Mouse (Mus musculus): Measurements from ENCODE around the gene Ssc5d. TPM values are rescaled to one million over a fixed set of nuclear protein-coding genes. Genes with fewer than 3 reads are reported as not detected.

Ssc5d gene
- polyA plus RNA-seq, 1 experiment from 2014 or later = 0.91 TPM

DNA sequence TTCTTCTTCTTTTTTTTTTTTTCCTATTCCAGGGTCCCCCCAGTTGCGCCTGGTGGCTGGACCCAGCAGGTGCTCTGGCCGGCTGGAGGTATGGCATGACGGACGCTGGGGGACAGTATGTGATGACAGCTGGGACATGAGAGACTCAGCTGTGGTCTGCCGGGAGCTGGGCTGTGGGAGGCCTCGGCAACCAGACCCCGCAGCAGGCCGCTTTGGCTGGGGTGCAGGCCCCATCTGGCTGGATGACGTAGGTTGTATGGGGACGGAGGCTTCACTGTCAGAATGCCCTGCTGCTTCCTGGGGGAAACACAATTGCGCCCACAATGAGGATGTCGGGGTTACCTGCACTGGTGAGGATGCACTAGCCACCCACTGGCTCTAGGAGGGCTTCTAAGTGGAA is 7.5 kb downstream of the Ssc5d start:
- Histone ChIP-seq H3K27me3 (ENCODE audit: control insufficient read depth, insufficient read depth, low read length) (no peaks in the 10 kb centered on the region), H3K27ac (ENCODE audit: low read depth, low read length) (no peak overlapping the region), H3K4me3 (ENCODE audit: low read depth, low read length) (no peak overlapping the region), H3K9me3 (ENCODE audit: control insufficient read depth, low read length) (no peaks in the 10 kb centered on the region), H3K4me2 (ENCODE audit: low read depth, low read length, severe bottlenecking) (no peak overlapping the region), H3K4me1 (replicated peaks; ENCODE audit: control insufficient read depth, insufficient read depth, low read length) (no peaks in the 10 kb centered on the region), H3K9ac (ENCODE audit: low read length) (no peak overlapping the region), H3K36me3 (ENCODE audit: control insufficient read depth, insufficient read depth, low read length) (no peaks in the 10 kb centered on the region; the same call in 1 of the 2 replicates)
- WGBS = 85% methylated on average over 12 of the region's 12 CpGs
- ATAC-seq (replicated peaks; ENCODE audit: low FRiP score) (no peak), DNase-seq (ENCODE audit: low spot score) (no peak)

DNA sequence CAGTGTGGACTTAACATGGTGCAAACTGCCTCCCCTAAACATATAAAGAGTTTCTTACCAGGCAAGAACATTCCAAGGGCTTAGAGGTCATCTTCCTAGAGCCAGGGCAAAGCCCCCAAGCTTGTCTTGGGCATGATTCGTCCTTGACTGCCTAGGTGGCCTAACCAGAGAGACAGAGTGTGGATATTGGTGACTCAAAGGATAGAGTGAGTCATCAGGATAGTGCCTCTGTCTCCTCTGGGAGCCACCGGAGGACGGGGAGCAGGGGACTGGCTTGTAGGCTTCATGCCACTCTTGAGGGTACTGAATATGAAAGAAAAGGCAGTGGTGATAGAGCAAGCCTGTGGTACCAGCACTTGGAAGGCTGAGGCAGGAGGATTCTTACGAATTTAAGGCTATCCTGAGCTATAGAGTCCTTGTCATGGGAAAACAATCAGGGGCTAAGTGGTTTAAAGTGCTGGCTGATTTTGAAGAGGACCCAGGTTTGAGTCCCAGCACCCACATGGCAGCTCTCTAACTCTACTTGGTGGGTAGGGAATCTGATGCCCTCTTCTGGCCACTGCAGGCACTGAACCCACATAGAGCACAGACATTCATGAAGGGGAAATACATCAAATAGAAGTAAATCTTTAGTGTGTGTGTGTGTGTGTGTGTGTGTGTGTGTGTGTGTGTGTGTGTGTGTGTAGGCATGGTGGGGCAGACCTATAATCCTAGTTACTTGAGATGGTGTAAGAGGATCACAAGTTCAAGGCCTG is 8.8 kb downstream of the Ssc5d start:
- DNase-seq (ENCODE audit: low spot score) = no peak
- ATAC-seq (replicated peaks; ENCODE audit: low FRiP score) = no peak
- no peak overlapping the region for H3K4me3 ChIP-seq (ENCODE audit: low read depth, low read length)
- no peak overlapping the region for H3K9ac ChIP-seq (ENCODE audit: low read length)
- H3K36me3 ChIP-seq (ENCODE audit: control insufficient read depth, insufficient read depth, low read length) = no peaks in the 10 kb centered on the region; the same call in 1 of the 2 replicates
- H3K27me3 ChIP-seq (ENCODE audit: control insufficient read depth, insufficient read depth, low read length) = no peaks in the 10 kb centered on the region
- 87% methylated on average over 4 of the region's 4 CpGs for WGBS
- no peaks in the 10 kb centered on the region for H3K9me3 ChIP-seq (ENCODE audit: control insufficient read depth, low read length)
- H3K4me1 ChIP-seq (replicated peaks; ENCODE audit: control insufficient read depth, insufficient read depth, low read length) = no peaks in the 10 kb centered on the region
- no peak overlapping the region for H3K27ac ChIP-seq (ENCODE audit: low read depth, low read length)
- H3K4me2 ChIP-seq (ENCODE audit: low read depth, low read length, severe bottlenecking) = no peak overlapping the region

DNA sequence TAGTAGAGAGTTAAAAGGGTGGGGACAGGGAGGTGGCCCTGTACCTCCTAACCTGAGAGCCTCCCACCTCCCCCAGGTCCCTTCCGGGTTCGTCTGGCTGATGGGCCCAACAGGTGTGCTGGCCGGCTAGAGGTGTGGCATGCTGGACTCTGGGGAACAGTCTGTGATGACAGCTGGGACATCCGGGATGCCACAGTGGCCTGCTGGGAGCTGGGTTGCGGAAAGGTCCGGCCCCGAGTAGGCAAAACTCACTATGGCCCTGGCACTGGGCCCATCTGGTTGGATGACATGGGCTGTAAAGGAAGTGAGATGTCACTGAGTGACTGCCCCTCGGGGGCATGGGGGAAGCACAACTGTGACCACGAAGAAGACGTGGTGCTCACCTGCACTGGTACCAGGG is 11.2 kb downstream of the Ssc5d start:
- no peaks in the 10 kb centered on the region for H3K27me3 ChIP-seq (ENCODE audit: control insufficient read depth, insufficient read depth, low read length)
- no peak overlapping the region for H3K4me3 ChIP-seq (ENCODE audit: low read depth, low read length)
- DNase-seq (ENCODE audit: low spot score) (no peak), ATAC-seq (replicated peaks; ENCODE audit: low FRiP score) (no peak)
- no peak overlapping the region for H3K4me2 ChIP-seq (ENCODE audit: low read depth, low read length, severe bottlenecking)
- H3K9ac ChIP-seq (ENCODE audit: low read length) = no peak overlapping the region
- no peaks in the 10 kb centered on the region for H3K4me1 ChIP-seq (replicated peaks; ENCODE audit: control insufficient read depth, insufficient read depth, low read length)
- WGBS = 90% methylated on average over 10 of the region's 10 CpGs
- no peaks in the 10 kb centered on the region for H3K9me3 ChIP-seq (ENCODE audit: control insufficient read depth, low read length)
- no peak overlapping the region for H3K27ac ChIP-seq (ENCODE audit: low read depth, low read length)
- H3K36me3 ChIP-seq (ENCODE audit: control insufficient read depth, insufficient read depth, low read length) = no peaks in the 10 kb centered on the region; the same call in 1 of the 2 replicates

DNA sequence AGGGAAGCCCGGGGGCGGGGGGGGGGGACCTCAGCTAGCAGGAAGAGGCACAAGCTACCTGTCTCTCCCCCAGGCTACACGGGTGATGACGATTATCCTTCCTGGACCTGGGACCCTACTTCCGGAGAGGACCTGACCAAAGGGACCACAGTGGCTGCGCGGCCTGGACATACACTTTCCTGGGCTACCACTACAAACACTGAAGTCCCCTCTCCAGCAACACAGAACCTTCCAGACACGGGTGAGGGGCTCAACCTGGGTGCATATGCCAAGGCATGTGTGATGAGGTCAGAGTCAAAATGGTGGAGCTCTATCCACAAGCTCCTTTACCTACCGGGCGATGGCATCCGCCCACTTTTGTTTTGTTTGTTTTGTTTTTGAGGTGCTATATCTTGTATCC is 11.8 kb downstream of the Ssc5d start:
- Histone ChIP-seq H3K27me3 (ENCODE audit: control insufficient read depth, insufficient read depth, low read length) (no peaks in the 10 kb centered on the region), H3K4me1 (replicated peaks; ENCODE audit: control insufficient read depth, insufficient read depth, low read length) (no peaks in the 10 kb centered on the region), H3K9me3 (ENCODE audit: control insufficient read depth, low read length) (no peaks in the 10 kb centered on the region), H3K4me2 (ENCODE audit: low read depth, low read length, severe bottlenecking) (no peak overlapping the region), H3K27ac (ENCODE audit: low read depth, low read length) (no peak overlapping the region), H3K4me3 (ENCODE audit: low read depth, low read length) (no peak overlapping the region), H3K9ac (ENCODE audit: low read length) (no peak overlapping the region), H3K36me3 (ENCODE audit: control insufficient read depth, insufficient read depth, low read length) (no peaks in the 10 kb centered on the region; the same call in 1 of the 2 replicates)
- WGBS = 79% methylated on average over 11 of the region's 11 CpGs
- ATAC-seq (replicated peaks; ENCODE audit: low FRiP score) = no peak
- DNase-seq (ENCODE audit: low spot score) = no peak

DNA sequence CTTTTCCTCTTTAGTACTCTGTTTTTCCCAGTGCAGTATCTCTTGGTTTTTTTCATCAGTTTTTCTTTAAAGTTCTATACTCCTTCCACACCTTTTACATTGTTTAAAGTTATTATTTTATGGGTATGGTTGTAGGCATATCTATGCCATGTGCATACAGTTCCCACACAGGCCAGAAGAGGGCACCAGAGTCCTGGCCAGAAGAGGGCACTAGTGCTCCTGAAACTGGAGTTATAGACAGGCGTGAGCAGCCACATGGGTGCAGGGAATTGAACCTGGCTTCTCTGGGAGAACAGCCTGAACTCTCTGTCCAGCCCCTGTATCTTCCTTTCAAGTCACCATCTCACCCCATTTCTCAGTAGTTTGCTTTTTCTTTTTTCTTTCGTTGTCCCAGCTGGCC is 12.9 kb downstream of the Ssc5d start:
- 0 out of 2 replicates have a peak, but pooled peaks have one; percentile 26 for ATAC-seq (replicated peaks; ENCODE audit: low FRiP score)
- peak; percentile 85 for DNase-seq (ENCODE audit: low spot score)
- Histone ChIP-seq H3K9me3 (ENCODE audit: control insufficient read depth, low read length) (no peaks in the 10 kb centered on the region), H3K27ac (ENCODE audit: low read depth, low read length) (no peak overlapping the region), H3K9ac (ENCODE audit: low read length) (no peak overlapping the region), H3K36me3 (ENCODE audit: control insufficient read depth, insufficient read depth, low read length) (no peaks in the 10 kb centered on the region; the same call in 1 of the 2 replicates), H3K4me1 (replicated peaks; ENCODE audit: control insufficient read depth, insufficient read depth, low read length) (no peaks in the 10 kb centered on the region), H3K4me2 (ENCODE audit: low read depth, low read length, severe bottlenecking) (no peak overlapping the region), H3K4me3 (ENCODE audit: low read depth, low read length) (no peak overlapping the region), H3K27me3 (ENCODE audit: control insufficient read depth, insufficient read depth, low read length) (no peaks in the 10 kb centered on the region)
- 33% methylated on average over 2 of the region's 2 CpGs for WGBS

DNA sequence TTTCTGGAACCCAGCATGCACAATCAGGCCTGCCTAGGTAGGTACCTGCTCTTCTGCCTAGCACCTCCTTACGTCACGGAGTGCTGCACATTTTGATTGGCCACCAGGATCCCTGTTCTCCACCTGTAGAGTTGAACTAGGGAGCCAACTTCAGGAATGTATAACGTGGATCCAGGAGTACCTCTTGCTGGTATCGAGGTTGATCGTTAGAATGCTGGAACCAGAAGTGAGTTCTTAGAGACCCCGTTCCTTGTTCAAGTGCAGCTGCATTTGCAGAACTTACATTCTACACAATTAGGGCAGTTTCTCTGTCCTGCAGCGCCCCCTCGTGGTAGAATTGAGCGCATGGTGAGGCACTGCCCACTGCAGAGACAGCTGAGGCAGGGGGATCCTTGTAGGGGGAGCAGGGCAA is 14.5 kb downstream of the Ssc5d start:
- H3K27me3 ChIP-seq (ENCODE audit: control insufficient read depth, insufficient read depth, low read length) = no peaks in the 10 kb centered on the region
- no peaks in the 10 kb centered on the region for H3K36me3 ChIP-seq (ENCODE audit: control insufficient read depth, insufficient read depth, low read length)
- H3K4me2 ChIP-seq (ENCODE audit: low read depth, low read length, severe bottlenecking) = no peak overlapping the region
- no peak overlapping the region for H3K4me3 ChIP-seq (ENCODE audit: low read depth, low read length)
- DNase-seq (ENCODE audit: low spot score) (peak; percentile 90), ATAC-seq (replicated peaks; ENCODE audit: low FRiP score) (peak; percentile 39; the same call in 1 of the 2 replicates)
- no peak overlapping the region for H3K27ac ChIP-seq (ENCODE audit: low read depth, low read length)
- 22% methylated on average over 9 of the region's 9 CpGs for WGBS
- H3K4me1 ChIP-seq (replicated peaks; ENCODE audit: control insufficient read depth, insufficient read depth, low read length) = no peaks in the 10 kb centered on the region
- no peak overlapping the region for H3K9ac ChIP-seq (ENCODE audit: low read length)
- H3K9me3 ChIP-seq (ENCODE audit: control insufficient read depth, low read length) = no peaks in the 10 kb centered on the region

DNA sequence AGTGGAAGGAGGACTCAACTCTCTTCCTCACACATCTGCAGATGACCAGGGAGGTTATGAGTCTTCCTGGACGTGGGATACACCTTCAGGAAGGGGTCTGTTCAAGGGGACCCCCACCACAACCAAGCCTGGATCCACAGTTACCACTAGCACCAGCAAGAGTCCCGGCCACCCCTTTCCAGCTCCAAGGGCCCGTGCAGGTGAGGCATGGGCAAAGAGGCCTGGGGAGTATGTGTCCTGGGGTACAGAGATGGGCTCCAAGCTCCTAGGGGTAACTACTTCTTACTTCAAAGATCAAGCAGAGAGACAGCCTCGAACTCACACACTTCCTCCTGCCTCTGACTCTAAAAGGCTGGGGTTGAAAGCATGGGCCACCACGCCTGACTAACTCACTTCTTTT is 17.1 kb downstream of the Ssc5d start:
- Histone ChIP-seq H3K27me3 (ENCODE audit: control insufficient read depth, insufficient read depth, low read length) (no peaks in the 10 kb centered on the region), H3K9ac (ENCODE audit: low read length) (no peak overlapping the region), H3K4me3 (ENCODE audit: low read depth, low read length) (no peak overlapping the region), H3K4me2 (ENCODE audit: low read depth, low read length, severe bottlenecking) (no peak overlapping the region), H3K9me3 (ENCODE audit: control insufficient read depth, low read length) (no peaks in the 10 kb centered on the region), H3K4me1 (replicated peaks; ENCODE audit: control insufficient read depth, insufficient read depth, low read length) (no peaks in the 10 kb centered on the region), H3K36me3 (ENCODE audit: control insufficient read depth, insufficient read depth, low read length) (no peaks in the 10 kb centered on the region), H3K27ac (ENCODE audit: low read depth, low read length) (no peak overlapping the region)
- 62% methylated on average over 5 of the region's 5 CpGs for WGBS
- no peak for DNase-seq (ENCODE audit: low spot score)
- no peak for ATAC-seq (replicated peaks; ENCODE audit: low FRiP score)

DNA sequence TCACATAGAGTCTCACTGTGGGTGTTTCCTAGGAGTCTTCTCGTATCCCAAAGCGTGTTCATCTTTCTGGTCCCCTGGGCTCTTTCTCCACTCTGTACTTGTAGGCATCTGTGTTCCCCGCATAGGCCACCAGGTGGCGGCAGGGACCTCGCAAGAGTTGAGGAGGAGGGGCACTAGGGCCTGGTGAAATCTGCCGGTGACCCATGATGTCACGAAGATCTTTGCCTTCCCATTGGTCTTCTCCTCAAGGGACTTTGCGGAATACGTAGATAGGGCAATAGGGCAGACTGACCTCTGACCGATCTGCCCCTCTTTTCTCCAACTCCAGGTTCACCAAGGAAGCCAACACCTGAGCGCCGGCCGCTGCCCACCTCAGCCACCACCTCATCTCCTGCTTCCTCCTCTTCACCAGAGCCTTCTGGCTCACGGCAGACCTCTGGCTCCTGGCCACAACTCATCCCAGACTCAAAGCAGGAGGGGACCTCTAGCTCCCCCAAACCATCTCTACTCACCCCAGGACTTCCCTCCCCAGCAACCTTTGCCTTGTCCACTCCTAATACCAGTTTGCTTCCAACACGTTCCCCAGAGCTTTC is 17.7 kb downstream of the Ssc5d start:
- Histone ChIP-seq H3K4me1 (replicated peaks; ENCODE audit: control insufficient read depth, insufficient read depth, low read length) (no peaks in the 10 kb centered on the region), H3K27ac (ENCODE audit: low read depth, low read length) (no peak overlapping the region)
- WGBS = 21% methylated on average over 15 of the region's 15 CpGs

More for the DNA sequence above, 17.7 kb downstream of the Ssc5d start:
- Histone ChIP-seq H3K4me2 (ENCODE audit: low read depth, low read length, severe bottlenecking) (peak overlapping the region; percentile 29; the same call in 1 of the 2 replicates), H3K4me3 (ENCODE audit: low read depth, low read length) (peak overlapping the region; percentile 5; the same call in 1 of the 2 replicates), H3K27me3 (ENCODE audit: control insufficient read depth, insufficient read depth, low read length) (no peaks in the 10 kb centered on the region), H3K9me3 (ENCODE audit: control insufficient read depth, low read length) (no peaks in the 10 kb centered on the region), H3K9ac (ENCODE audit: low read length) (no peak overlapping the region), H3K36me3 (ENCODE audit: control insufficient read depth, insufficient read depth, low read length) (no peaks in the 10 kb centered on the region)
- ATAC-seq (replicated peaks; ENCODE audit: low FRiP score) (peak; percentile 71), DNase-seq (ENCODE audit: low spot score) (peak; percentile 94)
